Mouse (Mus musculus) stomach, embryonic 16.5 days (tissue): Measurements from ENCODE around the gene Kcnc4. TPM values are rescaled to one million over a fixed set of nuclear protein-coding genes. Genes with fewer than 3 reads are reported as not detected.

Experiments used
- ATAC-seq: fragments of 200-750 bp; cut with Nextera tagmentation; 2 replicates; pipeline ENCODE4 v1.8.0; 2017; ENCODE audit warnings: moderate number of reproducible peaks, moderate TSS enrichment; ENCODE audit not compliant: insufficient read depth, low FRiP score
- H3K27ac ChIP-seq: fragments of 300-500 bp; sonication (generic); 2 replicates; pipeline ENCODE4 v1.5.1; 2014; ENCODE audit warnings: low read length
- H3K27me3 ChIP-seq: fragments of 300-500 bp; sonication (generic); 2 replicates; pipeline ENCODE4 v1.6.1; 2014; ENCODE audit warnings: low read length, control low read depth, mixed read lengths; ENCODE audit not compliant: control insufficient read depth, insufficient read depth
- H3K36me3 ChIP-seq: fragments of 300-500 bp; sonication (generic); 2 replicates; pipeline ENCODE4 v1.6.1; 2014; ENCODE audit warnings: low read length; ENCODE audit not compliant: control insufficient read depth, insufficient read depth
- H3K4me1 ChIP-seq: fragments of 300-500 bp; sonication (generic); 2 replicates; pipeline ENCODE4 v1.6.1; 2014; ENCODE audit warnings: low read length, control low read depth, mixed read lengths; ENCODE audit not compliant: control insufficient read depth, insufficient read depth
- H3K4me2 ChIP-seq: fragments of 300-500 bp; sonication (generic); 2 replicates; pipeline ENCODE4 v1.6.1; 2014; ENCODE audit warnings: low read depth, low read length, mixed read lengths
- H3K4me3 ChIP-seq: fragments of 300-500 bp; sonication (generic); replicated peaks from 2 replicates; pipeline ENCODE4 v1.5.1; 2014; ENCODE audit warnings: mild to moderate bottlenecking, low read length
- H3K9ac ChIP-seq: fragments of 300-500 bp; sonication (generic); 2 replicates; pipeline ENCODE4 v1.6.1; 2014; ENCODE audit warnings: low read length
- H3K9me3 ChIP-seq: fragments of 300-500 bp; sonication (generic); replicated peaks from 2 replicates; pipeline ENCODE4 v1.6.1; 2016; ENCODE audit warnings: low read length, control low read depth; ENCODE audit not compliant: control insufficient read depth
- WGBS: fragments of 180-500 bp; shearing (Covaris S2); extraction: QIAGEN DNeasy Blood & Tissue Kit; methylation state at CpG from one replicate; pipeline ENCODE4 v1.1.7; 2014; 5-methylcytosine and 5-hydroxymethylcytosine counted together
- polyA plus RNA-seq: library from polyadenylated mRNA; unstranded; fragments of >200 nt; fragmentation: Nextera tagmentation; extraction: Ambion mirVana; gene quantifications from 2 replicates; pipeline ENCODE4 v1.2.1, GENCODE M21; 2015

The Kcnc4 gene
- 0.14 TPM in 1 of 2 replicates, not detected in the other for polyA plus RNA-seq

DNA sequence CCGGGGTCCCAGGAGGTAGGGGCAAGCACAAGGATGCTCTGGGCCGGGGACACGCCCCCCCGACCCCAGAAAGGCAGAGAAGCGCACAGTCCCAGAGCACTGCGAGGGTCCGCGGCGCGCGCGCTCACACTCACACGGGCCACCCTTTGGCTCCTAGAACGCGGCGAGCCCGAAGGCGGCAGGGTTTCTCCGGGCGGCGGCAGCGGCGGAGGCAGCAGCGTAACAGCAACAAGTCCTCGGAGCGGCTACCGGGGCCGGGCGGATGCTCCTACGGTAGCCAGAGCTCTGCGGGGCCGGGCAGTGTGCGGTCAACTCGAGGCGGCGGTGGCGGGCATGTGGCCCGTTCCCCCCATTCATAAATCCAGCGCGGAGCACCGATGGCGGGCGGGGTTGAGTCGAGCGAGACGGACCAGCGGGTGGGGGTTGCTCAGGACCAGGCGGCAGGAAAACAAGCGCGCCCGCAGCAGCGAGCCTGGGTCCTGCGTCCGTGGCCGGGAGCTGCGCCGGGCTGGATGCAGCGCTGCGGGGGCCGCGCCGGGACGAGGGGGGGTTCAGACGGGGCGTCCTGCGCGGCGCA is at the start of gene Kcnc4:
Kcnc4 (minus strand) TSS at position 357 of the 577 bp plus-strand sequence.
- ATAC-seq, result peak; percentile 31; the same call in 1 of the 2 replicates
- WGBS, result under 1% methylated on average over 68 of the region's 68 CpGs
- Histone ChIP-seq H3K4me3 (peak within 1 kb of the TSS; percentile 52), H3K9me3 (no peaks in the 10 kb centered on the region), H3K9ac (peak within 1 kb of the TSS; percentile 36; the same call in 1 of the 2 replicates), H3K27ac (no peak within 1 kb of the TSS), H3K4me1 (peaks cover 21% of the 10 kb centered on the region), H3K36me3 (no peaks in the 10 kb centered on the region), H3K4me2 (peak within 1 kb of the TSS; percentile 83), H3K27me3 (peaks cover 77% of the 10 kb centered on the region)

DNA sequence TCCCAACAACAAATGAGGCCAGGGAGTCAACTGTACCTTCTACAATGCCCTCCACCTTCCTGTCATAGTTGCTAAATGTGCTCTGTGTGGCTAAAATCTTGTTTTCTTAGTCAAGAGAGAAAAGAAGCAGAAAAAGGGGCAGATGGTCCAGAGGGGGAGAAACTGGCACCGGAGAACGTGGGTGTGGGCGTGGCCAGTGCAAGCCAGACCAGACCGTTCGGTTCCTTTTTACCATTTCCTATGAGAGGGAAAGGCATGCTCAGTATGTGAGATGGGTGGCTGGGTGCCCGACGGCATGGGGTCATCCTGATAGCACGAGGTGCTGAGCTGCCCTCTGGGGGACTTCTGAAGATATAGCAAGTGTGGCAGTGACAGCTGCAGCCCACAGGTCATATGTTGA is 49.3 kb upstream of the Kcnc4 start:
- H3K4me2 ChIP-seq, result no peak overlapping the region
- 62% methylated on average over 8 of the region's 8 CpGs for WGBS
- ATAC-seq, result no peak
- H3K36me3 ChIP-seq, result no peaks in the 10 kb centered on the region
- H3K27ac ChIP-seq, result no peak overlapping the region
- no peak overlapping the region for H3K9ac ChIP-seq
- H3K9me3 ChIP-seq, result no peaks in the 10 kb centered on the region
- H3K4me1 ChIP-seq, result peaks cover 4% of the 10 kb centered on the region; the same call in 1 of the 2 replicates
- no peak overlapping the region for H3K4me3 ChIP-seq
- no peaks in the 10 kb centered on the region for H3K27me3 ChIP-seq

DNA sequence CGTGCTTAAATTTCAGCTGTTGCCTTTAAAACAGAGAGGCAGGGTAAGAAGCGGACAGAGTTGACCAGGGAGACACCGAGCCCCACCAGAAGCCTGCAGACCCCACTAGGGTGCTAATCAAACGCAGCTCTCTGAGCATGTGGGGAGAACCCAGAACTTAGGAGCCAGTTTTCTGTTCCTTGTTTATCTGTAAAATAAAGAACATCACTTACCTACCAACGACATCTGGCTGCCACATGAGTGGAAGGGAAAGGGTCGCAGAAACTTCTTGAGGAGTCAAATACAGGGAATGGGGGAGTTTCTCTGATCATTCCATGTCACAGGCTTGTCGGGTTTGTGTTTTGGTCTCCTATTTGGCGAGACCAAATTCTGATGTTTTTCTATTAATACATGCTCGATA is 48.6 kb upstream of the Kcnc4 start:
- Histone ChIP-seq H3K27ac (no peak overlapping the region), H3K9ac (no peak overlapping the region), H3K9me3 (no peaks in the 10 kb centered on the region), H3K4me1 (peaks cover 4% of the 10 kb centered on the region; the same call in 1 of the 2 replicates), H3K27me3 (no peaks in the 10 kb centered on the region), H3K36me3 (no peaks in the 10 kb centered on the region), H3K4me2 (no peak overlapping the region), H3K4me3 (no peak overlapping the region)
- 77% methylated on average over 9 of the region's 9 CpGs for WGBS
- ATAC-seq, result no peak

DNA sequence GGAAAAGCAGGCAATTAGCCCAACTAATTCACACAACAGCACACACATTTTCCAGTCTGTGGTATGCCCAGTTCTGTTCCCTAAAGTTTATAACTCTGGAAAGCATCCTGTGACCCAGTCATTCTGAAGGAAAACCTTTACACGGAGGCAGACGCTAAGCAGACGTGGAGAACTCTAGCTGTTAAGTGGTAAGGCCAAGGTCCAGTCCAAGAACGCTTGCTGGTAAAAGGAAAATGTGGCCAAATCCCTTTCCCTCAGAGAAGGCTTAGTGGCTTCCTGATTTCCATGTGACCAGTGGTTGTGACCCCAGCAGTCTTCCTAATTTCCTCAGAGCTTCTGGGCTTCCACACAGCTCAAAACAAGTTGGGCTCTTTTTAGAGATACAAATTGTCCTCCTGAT is 47.2 kb upstream of the Kcnc4 start:
- Histone ChIP-seq H3K4me3 (no peak overlapping the region), H3K27ac (no peak overlapping the region), H3K4me2 (no peak overlapping the region), H3K27me3 (no peaks in the 10 kb centered on the region), H3K9ac (no peak overlapping the region), H3K9me3 (no peaks in the 10 kb centered on the region), H3K4me1 (peaks cover 4% of the 10 kb centered on the region; the same call in 1 of the 2 replicates), H3K36me3 (no peaks in the 10 kb centered on the region)
- no peak for ATAC-seq
- WGBS, result 57% methylated on average over 4 of the region's 4 CpGs

DNA sequence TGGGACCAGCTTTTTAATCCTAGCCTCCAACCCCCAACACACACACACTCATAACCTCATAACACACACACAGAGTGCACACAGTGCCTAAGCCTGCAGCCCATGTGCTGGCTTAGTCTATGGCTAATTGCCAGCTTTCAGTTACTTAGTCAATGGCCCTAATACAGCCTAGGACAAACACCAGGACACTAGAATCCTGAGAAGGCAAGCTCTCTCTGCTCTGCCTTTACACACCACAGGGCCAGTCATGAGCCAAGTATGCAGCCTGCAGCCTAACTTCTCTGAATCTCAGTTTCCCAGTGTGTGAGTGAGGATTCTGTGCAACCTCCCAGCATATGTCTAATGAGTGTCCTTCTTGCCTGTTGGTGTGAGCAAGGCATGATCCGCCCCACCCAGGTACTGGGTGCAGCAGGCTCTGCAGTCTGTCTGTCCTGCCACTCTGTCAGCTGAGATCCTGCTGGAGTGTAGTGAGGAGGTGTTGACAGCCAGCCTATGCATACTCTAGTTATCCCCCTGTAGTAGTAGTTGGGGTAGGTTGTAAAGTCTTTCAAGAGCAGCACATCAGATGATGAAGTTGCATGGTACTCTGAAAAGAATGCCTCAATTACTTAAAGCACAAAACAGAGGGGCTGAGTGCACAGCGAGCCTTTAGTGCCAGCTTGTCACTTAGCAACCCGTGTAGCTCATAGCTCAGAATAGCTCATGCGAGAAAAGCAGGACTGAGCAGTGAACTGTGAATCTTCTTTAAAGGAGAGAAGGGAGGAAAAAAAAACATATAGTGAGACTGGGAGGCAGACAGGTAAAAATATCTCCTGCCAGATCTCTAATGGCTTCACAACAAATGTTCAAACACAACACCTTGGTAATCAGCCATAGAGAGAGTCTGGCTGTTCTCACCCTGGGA is 46.4 kb upstream of the Kcnc4 start:
- WGBS, result 59% methylated on average over 4 of the region's 4 CpGs
- no peak overlapping the region for H3K9ac ChIP-seq
- peaks cover 4% of the 10 kb centered on the region; the same call in 1 of the 2 replicates for H3K4me1 ChIP-seq
- H3K4me2 ChIP-seq, result no peak overlapping the region
- no peaks in the 10 kb centered on the region for H3K9me3 ChIP-seq
- H3K36me3 ChIP-seq, result no peaks in the 10 kb centered on the region
- no peak overlapping the region for H3K27ac ChIP-seq
- H3K27me3 ChIP-seq, result no peaks in the 10 kb centered on the region
- peak; percentile 32; the same call in 1 of the 2 replicates for ATAC-seq
- H3K4me3 ChIP-seq, result no peak overlapping the region

DNA sequence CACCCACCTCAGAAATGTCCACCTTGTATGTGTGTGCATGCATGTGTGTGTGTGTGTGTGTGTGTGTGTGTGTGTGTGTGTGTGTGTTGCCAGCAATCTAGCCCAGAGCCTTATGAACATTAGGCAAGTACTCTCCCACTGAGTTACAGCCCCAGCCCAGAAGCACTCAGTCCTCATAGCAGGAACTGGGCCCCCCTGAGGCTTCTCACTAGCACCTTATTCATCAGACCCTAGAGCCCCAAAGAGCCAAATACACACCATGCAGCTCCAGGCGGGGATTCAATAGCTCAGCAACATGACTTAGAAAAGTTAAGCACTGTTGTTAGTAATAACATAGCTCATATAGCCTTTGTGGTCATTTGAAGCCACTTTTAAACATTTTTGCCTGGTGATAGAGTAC is 45.2 kb upstream of the Kcnc4 start:
- Histone ChIP-seq H3K4me3 (no peak overlapping the region), H3K9ac (no peak overlapping the region), H3K4me2 (no peak overlapping the region), H3K27me3 (no peaks in the 10 kb centered on the region), H3K27ac (no peak overlapping the region), H3K36me3 (no peaks in the 10 kb centered on the region), H3K9me3 (0 out of 2 replicates have a peak, but pooled peaks cover 3% of the 10 kb centered on the region), H3K4me1 (peaks cover 4% of the 10 kb centered on the region; the same call in 1 of the 2 replicates)
- 59% methylated on average over 1 of the region's 1 CpGs for WGBS
- ATAC-seq, result no peak

DNA sequence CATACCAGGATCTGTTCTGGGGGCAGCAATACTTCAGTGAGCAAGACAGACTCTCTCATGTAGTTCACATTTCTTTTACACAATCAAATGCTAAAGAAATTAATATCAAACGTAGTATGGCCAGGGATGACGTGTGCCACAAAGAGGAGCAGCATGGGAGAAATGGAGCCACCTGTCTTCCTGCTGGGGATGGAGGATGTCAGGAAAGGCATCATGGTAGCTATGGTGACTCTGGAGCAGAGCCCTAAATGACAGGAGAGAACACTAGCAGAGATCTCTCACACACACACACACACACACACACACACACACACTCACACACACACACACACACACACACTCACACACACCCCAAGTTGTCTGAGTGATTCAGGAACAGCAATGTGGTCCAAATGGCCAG is 44.4 kb upstream of the Kcnc4 start:
- ATAC-seq, result no peak

DNA sequence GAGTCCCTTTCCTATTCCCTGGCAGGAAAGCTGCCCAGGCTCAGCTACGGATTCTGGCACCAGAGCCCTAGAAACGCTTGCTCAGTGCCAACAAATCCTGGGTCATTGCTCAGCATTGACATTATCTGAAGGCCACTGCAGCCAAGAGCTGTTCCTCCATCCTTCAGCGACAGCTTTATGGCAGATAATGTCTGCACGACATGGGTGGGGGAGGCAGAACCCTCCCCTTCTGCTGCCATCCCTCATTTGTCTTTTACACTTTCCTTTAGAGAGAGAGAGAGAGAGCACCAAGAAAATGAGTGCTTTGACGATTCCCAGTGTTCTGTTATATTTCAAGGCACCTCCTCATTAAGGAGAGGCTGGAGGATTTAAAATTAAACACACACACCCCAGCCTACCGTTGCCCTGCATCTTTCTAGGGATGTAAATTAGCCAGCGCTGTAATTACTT is 42.4 kb upstream of the Kcnc4 start:
- H3K4me2 ChIP-seq, result no peak overlapping the region
- 0 out of 2 replicates have a peak, but pooled peaks cover 3% of the 10 kb centered on the region for H3K9me3 ChIP-seq
- no peaks in the 10 kb centered on the region for H3K36me3 ChIP-seq
- 35% methylated on average over 7 of the region's 7 CpGs for WGBS
- no peaks in the 10 kb centered on the region for H3K27me3 ChIP-seq
- H3K9ac ChIP-seq, result no peak overlapping the region
- H3K27ac ChIP-seq, result no peak overlapping the region
- peaks cover 4% of the 10 kb centered on the region; the same call in 1 of the 2 replicates for H3K4me1 ChIP-seq
- ATAC-seq, result no peak
- no peak overlapping the region for H3K4me3 ChIP-seq

More for the DNA sequence above, 44.4 kb upstream of the Kcnc4 start:
- H3K9ac ChIP-seq, result no peak overlapping the region
- 62% methylated on average over 2 of the region's 2 CpGs for WGBS
- 0 out of 2 replicates have a peak, but pooled peaks cover 3% of the 10 kb centered on the region for H3K9me3 ChIP-seq
- peaks cover 4% of the 10 kb centered on the region; the same call in 1 of the 2 replicates for H3K4me1 ChIP-seq
- H3K4me2 ChIP-seq, result no peak overlapping the region
- no peaks in the 10 kb centered on the region for H3K27me3 ChIP-seq
- H3K4me3 ChIP-seq, result no peak overlapping the region
- no peaks in the 10 kb centered on the region for H3K36me3 ChIP-seq
- no peak overlapping the region for H3K27ac ChIP-seq

DNA sequence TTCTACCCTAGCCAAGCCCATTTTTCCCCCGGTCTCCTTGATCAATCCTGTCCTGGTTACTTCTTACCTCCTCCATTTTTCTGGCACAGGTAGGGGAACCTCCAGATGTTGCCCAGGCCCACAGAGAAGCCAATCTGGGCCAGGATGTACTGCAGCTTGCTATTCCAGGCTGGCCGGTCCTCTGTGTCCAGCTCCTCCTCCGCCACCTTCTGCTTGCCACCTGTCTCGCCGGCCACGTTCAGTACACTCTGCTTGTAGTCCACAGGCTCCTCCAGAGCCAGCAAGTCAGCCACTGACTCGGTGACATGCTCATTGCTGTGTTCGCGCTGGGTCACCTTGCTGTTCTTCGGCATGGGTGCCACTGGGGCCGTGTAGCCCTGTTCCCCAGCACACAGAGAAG is 40.9 kb upstream of the Kcnc4 start:
- Histone ChIP-seq H3K4me1 (no peaks in the 10 kb centered on the region), H3K4me2 (no peak overlapping the region), H3K27ac (no peak overlapping the region), H3K27me3 (no peaks in the 10 kb centered on the region), H3K9me3 (0 out of 2 replicates have a peak, but pooled peaks cover 3% of the 10 kb centered on the region), H3K36me3 (no peaks in the 10 kb centered on the region), H3K9ac (no peak overlapping the region), H3K4me3 (no peak overlapping the region)
- ATAC-seq, result no peak
- 92% methylated on average over 11 of the region's 11 CpGs for WGBS
